Mouse (Mus musculus): ENCODE results near the gene Ccn6.
"Not testable (repeated sequence)": the region's sequence is repeated elsewhere in the genome, so short reads cannot be mapped to it uniquely, and the experiment has no call there.

The Ccn6 gene

DNA sequence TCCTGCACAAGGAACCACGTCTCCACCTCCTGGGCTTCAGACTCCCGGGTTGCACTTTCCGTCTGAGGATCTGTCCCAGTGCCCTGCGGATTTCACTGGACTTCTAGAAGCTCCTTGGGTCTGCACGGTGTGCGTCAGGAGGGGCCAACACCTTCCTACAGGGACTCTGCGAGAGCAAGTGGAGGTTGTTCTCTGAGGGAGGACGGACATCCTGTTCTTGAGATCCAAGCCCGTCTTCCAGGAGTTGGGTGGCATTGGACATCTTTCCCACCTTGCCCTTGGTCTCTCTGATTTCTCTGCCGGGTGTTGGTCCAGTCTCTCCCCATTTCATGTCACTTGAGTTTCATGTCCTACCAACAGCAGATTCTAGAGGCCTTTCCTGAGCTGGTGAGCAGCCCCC lies at the start of gene Ccn6:
TSS of gene Ccn6 (minus strand) at position 101 of the 400 bp plus-strand sequence.
- DNase-seq (ENCODE audit: low read depth, low spot score): no peak

DNA sequence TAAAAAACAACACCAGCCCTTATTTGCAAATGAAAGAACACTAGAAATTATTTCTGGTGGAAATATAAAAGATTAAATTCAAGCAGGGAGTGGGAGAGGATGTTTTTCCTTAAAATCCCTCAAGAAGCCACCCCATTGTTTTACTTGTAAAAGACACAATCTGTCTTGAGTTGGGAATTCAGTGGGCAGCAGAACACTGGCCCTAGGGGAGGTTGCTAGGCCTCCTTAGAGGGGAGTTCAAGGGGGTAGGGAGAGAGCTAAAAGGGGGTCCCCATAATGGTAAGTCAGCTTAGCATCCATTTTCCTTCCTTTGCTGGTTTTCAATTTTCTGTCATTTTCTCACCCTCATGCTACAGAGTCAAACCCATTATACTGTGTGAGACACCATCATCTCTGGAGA lies 46.4 kb upstream of the Ccn6 start:
- no peak for DNase-seq (ENCODE audit: low read depth, low spot score)

DNA sequence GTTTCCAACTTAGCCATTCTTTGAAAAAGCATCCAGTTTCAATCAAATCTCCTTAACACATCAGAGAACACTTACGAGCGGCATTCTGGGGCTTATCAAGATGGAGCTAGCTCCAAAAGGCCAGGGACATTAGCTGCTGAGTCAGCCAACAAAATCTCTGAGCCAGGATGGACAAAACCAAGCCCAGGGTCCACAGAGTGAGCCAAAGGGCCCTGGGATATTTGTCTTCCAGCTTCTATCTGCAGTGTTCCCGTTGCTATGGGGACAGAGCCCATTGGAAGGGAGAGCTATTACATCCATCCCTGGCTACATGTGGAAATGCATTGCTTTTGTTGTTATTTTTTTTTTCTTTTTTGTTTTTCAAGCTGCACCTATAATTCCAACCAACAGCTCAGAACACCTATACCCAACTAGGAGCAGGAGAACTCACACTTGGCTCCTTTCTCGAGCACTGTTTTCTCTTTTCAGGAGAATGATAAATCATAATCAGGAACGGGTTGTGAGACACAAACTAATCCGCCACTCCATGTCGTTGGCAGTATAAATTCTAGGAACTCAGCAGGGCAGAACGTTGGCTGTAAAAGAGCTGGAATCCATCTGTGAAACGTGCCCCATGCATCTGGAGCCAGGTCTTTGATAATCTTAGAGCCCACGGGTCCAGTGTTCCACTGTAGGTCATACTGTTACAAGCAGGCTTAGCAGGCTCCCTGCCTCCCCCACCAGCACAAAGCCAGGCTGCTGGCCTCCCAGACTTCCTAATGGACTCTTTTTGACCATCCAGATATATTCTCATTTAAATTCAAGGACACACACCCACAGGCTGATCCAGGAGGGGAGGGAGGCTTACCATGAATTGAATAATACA lies 45.8 kb upstream of the Ccn6 start:
- no peak for DNase-seq (ENCODE audit: low read depth, low spot score)

DNA sequence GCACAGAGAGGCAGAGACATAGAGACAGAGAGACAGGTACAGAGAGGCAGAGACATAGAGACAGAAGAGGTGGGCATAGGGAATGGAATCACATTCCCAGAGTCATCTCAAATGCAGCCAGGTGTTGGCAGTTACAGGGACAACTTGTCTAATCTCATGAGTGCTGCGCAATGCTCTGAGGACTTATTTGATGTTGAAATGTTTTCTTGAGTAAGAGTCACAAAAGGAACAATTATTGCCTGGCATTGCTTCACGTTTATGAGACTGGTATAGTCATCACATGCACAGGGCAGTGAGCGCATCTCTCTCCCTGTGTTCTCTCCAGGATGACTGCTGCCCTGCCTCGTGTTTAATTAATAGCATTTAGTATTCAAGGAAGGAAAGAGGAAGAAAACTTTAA lies 45.1 kb upstream of the Ccn6 start:
- DNase-seq (ENCODE audit: low read depth, low spot score): no peak

DNA sequence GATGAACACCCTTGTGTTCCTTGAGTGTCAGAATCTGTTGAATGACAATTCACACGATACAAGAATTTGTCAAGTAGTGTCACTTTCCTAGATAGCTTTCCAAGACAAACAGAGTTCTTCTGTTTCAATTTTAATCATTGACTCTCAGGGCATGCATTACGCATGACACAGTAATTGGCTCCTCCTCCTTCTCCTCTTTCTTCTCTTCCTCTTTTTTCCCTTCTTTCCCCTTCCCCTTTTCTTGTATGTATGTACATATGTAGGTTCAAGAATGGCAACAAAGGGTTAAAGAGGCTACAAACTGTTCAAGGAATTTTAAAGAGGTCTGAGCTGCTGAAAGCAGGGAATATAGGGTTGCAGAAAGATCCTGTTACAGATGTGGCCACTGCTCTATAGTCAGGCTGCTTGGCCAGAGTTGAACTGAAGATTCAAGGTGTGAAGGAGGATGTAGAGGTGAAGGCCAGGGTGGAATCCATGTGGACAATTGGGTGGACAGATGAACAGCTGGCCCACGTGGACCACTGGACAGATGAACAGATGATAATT lies 43.8 kb upstream of the Ccn6 start:
- DNase-seq (ENCODE audit: low read depth, low spot score): no peak

DNA sequence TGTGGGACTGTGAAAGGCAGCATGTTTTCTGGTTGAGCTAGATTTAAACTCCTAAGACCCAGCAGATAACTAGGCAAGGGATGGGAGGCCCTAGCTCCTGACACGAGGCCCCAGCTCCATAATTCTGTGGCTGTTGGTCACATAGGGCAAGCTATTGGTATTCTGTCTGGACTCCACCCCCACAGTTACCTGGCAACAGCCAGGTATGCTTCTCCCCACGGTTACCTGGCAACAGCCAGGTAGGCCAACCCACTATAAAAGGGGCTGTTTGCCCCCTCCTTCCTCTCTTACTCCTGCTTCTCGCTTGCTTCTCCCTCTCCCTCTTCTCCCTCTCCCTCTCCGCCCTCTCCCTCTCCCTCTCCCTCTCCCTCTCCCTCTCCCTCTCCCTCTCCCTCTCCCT lies 38.9 kb upstream of the Ccn6 start:
- DNase-seq (ENCODE audit: low read depth, low spot score): no peak

DNA sequence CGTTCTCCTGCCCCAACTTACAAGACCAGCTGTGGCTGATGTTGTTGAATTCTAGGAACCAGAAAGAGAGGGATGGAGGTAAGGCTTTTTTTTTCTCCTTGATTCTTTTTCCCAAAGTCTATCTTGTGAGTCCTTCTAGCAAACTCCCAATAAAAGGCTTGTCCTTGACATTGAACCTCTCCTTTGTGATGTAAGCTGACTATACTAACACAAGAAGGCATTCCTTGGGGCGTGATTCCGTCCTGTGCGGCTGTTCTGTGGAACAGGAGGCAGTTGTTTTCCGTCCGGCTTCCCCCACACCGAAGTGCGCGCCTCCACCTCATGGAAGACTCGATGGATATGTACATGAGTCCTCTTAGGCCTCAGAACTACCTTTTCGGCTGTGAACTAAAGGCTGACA lies 34.6 kb upstream of the Ccn6 start:
- not testable (repeated sequence) for DNase-seq (ENCODE audit: low read depth, low spot score)

DNA sequence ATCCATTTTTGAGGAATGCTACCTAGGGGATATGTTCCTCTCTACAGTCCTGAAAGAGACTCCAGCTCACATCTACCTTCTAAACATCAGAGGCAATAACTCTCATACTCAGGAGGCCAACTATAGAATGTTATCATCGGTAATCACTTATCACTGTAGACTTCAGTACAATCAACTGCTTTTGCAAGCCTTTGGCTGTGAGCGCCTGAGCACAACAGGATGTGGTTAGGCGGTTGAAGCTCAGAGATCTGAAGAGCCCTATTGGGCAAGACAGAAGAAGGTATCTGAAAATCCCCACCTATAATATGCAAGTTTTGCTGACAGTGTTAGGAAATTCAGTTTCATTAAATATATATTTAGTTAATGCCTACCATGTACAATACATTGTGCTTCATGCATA lies 29.1 kb upstream of the Ccn6 start:
- DNase-seq (ENCODE audit: low read depth, low spot score): no peak

DNA sequence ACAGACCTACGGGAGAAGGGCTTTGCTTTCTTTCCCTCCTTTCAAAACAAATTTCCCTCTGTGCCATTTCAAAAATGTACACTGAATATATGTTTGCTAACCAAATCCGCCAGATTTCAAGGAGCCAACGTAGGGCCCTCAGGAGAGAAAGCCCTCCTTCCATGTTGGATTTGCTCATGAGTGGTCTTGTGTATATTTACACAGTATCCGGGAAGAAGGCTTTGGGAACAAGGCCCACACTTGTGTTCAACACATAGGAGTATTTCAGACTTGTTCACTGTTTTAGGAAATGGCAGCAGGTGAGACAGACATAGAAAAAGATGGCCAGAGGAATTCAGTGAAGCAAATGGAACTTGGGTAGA lies 21.9 kb upstream of the Ccn6 start:
- no peak for DNase-seq (ENCODE audit: low read depth, low spot score)

DNA sequence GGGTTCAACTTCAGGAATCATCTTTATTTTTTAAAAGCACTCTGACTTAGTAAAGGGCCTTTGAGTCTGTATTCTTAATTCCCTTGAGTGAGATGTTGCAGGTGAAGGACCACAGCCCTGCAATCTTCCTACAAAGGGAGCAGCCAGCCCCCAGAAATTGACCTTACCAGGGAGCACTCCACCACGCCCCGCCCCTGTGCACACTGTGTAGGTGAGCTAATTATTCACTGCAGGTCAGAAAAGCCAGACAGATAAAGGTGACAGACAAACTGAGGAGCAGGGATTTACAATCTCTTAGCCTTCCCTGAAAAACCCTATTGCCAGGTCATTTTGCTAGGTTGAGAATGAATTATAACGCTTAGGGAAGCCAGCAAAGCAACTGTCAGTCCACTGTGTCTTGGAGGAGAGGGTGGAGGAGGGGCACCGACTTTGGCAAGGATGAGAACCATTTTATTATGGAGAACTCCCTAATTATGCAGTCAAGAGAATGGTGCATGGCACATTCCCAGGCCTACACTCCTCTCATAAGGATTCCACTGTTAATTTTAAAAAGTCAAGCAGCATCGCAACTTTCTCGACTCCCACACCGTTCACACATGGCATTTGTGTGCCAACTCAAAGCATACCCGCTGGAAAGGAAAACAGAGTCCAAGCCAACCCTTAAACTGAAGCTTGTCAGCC lies 21.4 kb upstream of the Ccn6 start:
- DNase-seq (ENCODE audit: low read depth, low spot score): no peak

DNA sequence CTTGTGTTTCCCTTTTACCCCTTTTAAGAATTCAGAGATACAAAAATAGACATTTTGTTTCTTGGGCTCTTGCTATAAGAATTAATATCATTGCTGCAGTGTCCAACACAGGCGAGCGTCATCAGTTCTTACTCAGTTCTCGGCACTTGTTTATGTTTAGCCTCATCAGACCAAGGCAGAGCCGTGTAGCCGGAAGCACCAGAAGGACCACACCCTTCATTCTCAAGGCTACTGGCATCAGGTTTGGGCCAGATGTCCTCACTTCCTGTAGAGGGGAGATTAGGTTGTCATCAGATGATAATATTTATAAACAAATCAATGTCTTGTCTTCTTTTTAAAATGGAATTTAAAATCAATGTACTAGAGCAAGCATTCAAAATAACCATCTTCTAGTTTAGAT lies 13.4 kb upstream of the Ccn6 start:
- DNase-seq (ENCODE audit: low read depth, low spot score): no peak

DNA sequence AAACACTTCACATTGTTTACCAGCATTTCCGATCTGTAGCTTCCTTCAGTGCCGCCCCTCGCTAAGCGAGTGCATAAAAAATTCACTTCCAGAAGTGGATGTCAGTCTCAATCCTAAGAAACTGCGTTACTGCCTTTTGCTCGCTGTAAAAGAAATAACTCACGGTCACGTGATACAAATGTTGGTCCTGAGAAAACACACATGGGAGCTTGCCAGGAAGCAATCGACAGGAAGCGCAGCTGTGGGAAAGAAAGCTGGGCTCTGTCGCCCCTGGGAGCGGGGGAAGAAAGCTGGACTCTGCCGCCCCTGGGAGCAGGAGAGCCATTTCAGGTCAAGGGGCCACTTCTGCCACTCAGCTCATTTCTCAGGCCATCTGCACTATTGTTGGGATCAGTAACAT lies 9.5 kb upstream of the Ccn6 start:
- DNase-seq (ENCODE audit: low read depth, low spot score): no peak

DNA sequence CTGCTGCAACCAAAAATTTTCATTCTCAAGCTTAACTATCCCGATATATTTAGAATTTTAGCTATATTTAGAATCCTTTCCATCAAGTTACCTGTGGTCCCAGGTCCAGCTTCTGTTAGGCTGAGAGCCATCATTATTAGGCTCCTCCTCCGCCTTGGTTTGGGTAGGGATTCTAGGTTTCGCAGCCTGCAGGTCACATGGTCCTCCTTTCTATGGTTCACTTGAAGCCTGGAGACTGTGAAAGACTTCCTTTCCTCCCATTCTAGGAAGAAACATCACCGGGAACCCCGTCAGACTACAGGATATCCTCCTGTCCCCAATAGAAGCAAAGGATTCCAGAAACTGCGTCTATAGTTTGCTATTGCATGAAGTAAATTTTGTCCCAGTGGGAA lies 8.9 kb upstream of the Ccn6 start:
- no peak for DNase-seq (ENCODE audit: low read depth, low spot score)

DNA sequence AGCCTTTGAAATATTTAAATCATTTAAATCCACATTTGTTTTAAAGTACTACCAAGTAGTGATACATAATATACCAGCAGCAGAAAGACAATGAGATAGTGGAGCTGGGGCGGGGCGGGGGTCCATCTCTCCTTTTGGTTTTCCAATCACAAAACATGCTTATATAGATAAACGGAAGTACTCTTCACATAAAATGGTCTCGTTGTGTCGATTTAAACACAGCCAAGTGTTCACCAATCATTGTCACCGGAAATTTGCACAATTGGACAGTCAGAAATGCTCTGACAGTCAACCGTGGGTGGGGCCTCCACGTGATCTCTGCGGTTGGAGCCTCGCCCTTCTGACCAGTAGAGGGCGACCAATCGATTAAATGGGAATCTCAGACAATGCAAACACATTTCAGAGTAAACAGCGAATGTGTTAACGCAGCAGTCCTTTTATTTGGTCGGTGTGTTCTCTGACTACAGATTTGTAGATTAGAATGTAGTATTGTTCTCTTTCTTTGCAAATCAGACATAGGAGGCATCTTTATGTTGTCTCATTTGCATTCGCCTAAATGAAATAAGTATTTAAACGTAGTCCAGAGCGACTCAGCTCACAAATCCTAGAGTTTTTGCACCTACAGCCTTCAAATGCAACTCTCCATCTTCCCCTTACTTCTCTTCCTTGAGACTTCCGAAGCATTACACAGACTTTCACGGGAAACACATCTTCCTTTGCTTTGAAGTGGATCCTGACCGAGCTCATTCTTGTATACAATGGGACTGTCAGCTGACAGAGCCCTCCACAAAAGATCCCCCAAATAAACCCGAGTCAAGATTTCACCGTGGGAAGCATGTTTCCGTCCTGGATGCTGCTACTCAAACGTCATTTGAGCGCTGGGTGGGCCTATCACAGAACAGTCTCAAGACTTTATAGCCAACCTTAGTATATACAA lies 8.3 kb upstream of the Ccn6 start:
- DNase-seq (ENCODE audit: low read depth, low spot score): peak; percentile 84

DNA sequence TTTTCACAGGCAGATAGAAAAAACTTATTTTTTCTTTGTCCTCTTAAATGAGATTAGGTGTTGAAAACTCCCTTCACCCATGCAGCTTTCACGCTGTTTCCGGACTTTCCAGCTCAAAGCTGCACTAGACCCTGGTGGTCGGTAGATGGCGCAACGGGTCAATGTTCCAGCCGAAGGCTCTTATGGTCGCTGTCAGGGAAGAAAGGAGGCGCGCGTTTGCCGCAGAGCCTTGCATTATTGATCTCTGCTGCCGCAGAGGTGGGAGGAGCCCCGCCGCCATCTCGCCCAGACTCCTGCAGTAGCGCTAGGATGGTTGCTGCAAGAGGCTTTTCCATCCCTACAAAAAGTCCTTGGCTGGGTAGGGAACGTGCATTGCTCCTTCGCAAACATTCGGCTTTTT lies 7.5 kb upstream of the Ccn6 start:
- DNase-seq (ENCODE audit: low read depth, low spot score): peak; percentile 92

DNA sequence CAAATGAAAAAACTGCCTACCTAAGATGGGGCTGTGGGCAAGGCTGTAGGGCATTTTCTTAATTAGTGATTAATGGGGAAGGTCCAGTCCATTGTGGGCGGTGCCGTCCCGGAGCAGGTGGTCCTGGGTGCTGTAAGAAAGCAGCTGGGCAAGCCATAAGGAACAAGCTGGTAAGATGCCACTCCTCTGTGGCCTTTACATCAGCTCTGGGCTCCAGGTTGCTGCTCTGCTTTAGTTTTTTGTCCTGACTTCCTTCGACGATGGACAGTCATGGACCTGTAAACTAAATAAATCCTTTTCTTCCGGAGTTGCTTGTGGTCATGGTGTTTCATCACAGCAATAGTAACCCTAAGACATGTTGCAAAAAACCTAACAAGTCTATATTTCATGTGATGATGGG lies 7.1 kb upstream of the Ccn6 start:
- no peak for DNase-seq (ENCODE audit: low read depth, low spot score)

DNA sequence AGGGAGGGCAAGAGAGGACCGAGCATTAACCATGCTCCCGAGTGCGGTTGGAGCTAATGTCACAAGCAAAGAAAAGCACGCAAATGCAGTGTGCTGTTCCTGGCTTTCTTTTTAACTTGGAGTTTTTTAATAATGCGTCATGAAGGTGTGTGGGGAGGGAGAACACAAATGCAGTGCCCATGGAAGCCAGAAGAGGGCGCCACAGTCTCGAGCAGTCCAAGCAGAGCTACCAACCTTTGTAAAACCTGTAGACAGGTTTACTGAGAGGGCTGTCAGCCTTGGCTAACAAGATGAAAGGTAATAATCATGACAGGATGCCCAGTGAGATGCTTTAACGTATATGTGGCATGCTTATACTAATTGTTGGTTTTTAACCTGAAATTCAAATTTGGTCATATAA lies 6.6 kb upstream of the Ccn6 start:
- DNase-seq (ENCODE audit: low read depth, low spot score): peak; percentile 85

DNA sequence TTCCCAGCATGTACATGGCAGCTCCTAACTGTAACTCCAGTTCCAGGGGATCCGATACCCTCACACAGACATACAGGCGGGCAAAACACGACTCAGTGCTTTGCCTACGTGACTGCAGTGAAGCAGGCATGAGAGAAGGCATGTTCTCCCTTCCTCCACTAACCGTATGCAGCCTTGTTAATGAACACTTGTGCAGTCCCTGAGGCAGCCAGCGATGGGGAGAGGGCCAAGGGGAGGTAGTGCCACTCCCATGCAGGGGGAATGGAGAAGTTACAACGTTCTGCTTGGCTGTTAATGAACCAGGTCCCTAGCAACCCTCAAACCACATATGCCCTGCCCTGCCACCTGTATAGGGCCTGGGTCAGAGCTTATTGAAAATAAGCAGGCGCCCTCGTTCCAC lies 6.0 kb upstream of the Ccn6 start:
- no peak for DNase-seq (ENCODE audit: low read depth, low spot score)

DNA sequence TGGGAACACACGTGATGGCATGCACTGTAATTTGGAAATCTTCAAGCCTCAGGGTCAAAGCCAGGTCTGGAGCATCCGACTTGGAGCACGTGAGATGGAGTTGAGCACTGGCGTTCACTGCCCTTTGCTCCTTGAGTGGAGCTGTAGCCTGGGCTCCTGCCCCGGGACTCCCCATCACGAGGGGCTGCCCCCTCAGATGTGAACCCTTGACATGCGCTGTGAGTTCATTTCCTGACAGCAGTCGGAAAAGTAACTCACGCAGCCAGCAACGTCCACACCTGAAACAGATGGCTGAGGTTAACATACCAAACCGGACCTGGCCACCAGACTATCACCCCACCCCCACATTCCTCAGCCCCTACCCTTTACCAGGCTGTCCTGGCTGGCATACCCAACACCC lies 4.0 kb upstream of the Ccn6 start:
- DNase-seq (ENCODE audit: low read depth, low spot score): no peak

DNA sequence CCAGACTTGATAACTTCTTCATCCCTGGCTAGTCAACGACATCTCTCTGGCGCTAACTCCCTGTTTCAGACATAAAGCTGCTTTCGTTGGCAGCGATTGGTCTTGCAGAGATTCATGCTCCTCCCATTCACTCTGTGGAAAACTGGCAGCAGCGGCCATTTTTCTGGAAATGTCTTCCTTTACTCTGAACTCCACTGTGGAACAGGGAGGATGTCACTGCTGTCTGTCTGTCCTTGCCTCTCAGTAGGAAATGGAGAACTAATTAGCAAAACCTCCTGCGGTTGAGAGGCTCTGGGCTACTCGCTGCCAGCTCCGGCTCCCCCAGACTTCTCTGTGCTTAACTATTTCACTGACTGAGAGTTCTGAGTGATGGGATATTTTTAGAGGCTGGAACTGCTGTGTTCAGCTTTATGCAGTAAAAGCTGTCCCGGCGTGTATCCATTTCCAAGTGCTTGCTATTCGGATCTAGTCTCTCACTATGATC lies 2.1 kb upstream of the Ccn6 start:
- no peak for DNase-seq (ENCODE audit: low read depth, low spot score)

DNA sequence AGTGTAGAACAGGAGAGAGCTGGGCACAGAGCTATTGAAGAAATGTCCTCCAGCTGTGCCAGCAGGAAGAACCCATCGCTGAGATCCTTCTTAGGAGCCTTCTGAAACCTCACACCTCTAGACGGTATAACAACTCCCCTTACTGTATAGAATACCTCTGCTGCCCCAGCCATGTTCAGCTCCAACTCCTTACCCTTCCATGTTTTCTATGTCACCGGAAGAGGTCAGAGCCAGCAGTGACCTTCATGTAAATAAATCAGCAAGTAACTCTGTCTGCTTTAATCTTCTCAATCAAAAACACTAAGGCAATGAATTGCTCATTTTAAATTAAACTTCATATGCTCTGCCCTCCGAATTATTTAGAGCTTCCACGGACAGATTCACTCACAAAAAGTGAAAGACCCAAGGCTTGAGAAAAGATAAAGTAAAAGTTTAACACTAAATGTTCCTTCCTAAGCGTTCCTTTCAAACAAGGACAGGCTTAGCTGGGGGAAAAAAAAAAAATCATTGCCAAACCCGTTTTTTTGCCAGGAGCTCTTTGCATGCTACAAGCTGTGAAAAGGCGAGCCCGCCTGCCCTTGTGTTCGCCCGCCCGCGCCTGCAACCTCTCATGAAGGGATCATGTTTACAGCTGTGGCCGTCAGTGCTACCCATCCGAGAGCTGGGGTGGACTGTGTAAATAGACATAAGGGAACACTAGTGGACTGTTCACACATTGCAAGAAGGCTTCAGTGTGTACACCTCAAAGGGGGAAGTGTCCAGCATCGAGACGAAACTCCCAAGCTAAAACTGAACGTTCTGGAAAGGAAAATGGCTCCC lies 719 bp downstream of the Ccn6 start:
- DNase-seq (ENCODE audit: low read depth, low spot score): peak; percentile 51
